Mouse (Mus musculus): Measurements from ENCODE around the gene Tmem82.
A peak's percentile ranks its signal among the peaks of the same experiment; 100 is the strongest.

The Tmem82 gene

GRCm38 (mm10) chr4:141618565-141619243, at the start of gene Tmem82:
TSS of gene Tmem82 (minus strand) at chr4:141618633.
- DNase-seq: peak; percentile 79 to 80

DNA sequence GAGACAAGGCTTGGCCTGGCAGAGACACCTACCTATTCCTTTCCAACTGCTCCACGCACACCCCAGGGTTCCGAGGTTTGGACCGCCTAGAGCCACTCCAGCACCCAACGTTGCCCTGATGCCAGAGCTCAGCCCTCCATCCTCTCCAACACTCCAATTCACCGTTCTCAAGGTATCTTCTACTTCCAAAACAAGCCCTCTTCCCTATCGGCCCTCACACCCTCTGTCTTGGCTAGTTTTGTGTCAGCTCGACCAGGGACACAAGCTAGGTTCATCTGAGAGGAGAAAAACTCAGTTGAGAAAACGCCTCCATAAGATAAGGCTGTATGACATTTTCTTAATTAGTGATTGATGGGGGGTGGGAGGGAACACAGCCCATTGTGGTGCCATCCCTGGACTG, 46.4 kb upstream of the Tmem82 start, which contains the start of gene Plekhm2:
TSS of gene Plekhm2 (minus strand) at position 101 of the 400 bp plus-strand sequence.
- DNase-seq: no peak

- peak; percentile 75 to 85 for DNase-seq
Observed at GRCm38 (mm10) chr4:141664011-141664745, 45.7 kb upstream of the Tmem82 start.

- DNase-seq: peak; percentile 51 to 56
Observed at GRCm38 (mm10) chr4:141663122-141663931, 44.9 kb upstream of the Tmem82 start.

GRCm38 (mm10) chr4:141660884-141661283, 42.5 kb upstream of the Tmem82 start:
- no peak for DNase-seq

DNA sequence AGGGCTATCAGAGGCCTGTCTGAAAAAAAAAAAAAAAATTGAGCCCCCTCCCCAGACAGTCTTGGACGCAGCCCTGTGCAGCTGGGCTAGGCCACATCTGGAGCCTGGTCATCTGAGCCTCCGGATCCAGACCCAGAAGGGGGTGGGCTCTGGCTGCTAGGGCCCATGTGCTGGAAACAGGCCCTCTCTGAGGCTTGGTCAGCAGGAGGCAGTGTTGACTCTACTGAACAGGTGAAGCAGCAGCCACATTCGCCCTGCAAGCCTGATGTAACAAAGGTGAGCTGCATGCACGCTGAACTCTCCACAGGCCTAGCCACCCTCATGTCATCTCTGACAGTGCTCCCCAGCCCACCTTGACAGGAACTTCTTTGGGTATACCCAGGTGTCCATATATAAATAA, 41.3 kb upstream of the Tmem82 start:
- no peak for DNase-seq

DNA sequence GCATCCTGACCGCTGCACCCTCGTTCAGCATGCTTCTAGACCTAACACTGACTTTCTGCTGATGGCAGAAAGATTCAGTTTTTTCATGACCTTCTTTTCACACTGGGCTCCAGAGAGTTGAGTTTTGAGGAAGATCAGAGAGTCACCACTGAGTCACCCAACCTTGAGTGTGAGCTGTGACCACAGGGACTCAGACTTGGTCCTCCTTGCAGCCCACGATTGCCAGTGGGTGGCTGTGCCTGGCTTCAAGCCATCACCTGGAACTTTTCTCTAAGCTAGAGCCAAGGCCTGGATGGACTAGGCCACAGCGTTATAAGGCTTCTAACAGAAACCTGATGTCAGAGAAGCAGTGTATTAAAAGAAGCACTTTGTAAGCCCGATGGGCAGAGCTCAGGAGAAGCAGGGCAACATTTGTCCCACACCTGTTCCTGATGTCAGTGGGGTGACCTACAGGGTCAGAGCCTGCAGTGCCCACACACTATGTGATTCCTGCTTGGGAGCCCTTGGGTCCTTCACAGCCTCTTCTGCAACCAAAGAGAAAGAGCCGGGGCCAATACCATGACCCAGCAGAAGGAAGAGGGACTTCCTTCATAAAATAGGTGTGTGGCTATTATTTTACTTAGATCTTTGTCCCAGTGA, 40.5 kb upstream of the Tmem82 start:
- peak in 1 of 2 experiments; percentile 39 for DNase-seq

GRCm38 (mm10) chr4:141656932-141657331, 38.5 kb upstream of the Tmem82 start:
- no peak for DNase-seq

DNA sequence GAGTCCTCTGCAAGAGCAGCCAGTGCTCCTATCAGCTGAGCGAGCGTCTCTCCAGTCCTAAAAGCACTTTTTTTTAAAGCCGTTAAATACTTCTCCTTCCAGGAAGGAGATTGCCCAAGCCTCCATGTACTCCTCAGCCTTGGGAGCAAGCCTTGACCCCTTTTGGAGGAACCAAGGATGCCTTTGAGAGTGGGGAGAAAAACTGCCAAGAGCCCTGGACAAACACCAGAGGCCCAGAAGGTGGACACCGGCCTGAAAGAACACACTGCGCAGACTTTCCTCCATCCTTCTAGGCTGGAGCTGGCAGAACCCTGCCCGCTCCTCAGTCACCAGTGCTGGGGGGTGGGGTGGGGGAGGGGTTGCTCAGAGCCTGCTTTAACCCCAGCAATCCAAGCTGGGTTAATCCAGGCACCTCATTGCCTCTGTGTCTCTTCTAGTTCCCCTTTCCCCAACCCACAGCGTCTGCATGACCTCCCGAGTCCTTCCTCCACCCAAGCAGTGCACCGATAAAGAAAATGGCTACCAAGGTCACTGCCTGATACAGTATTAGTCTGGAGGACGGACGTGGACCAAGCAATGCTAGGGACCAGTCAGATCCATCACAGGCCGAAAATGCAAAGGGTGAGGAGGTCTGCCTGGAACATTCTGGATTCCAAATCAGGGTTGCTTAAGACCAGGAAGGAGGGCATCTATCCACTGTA, 37.6 kb upstream of the Tmem82 start:
- DNase-seq: peak; percentile 61 to 71

- no peak for DNase-seq
Observed at GRCm38 (mm10) chr4:141654509-141654908, 36.1 kb upstream of the Tmem82 start.

DNA sequence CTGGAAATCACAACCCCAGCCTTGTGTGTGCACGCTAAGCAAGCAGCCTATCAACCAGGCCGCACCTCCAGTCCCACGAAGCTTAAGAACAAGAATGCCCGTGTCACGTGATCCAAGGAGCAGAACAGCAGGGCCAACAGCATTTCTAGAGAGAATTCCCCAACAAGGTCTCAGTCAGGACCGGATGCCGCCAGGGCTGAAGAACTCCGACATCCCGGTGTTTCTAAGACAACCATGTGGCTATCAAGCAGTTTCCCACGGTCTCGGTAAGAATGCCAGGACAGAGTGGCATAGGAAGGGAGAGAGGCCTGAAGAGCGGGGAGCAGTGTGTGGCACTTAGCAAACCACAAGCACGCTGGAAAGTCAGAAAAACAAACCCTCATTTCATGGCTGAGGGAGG, 35.4 kb upstream of the Tmem82 start:
- no peak for DNase-seq

- DNase-seq: no peak
Observed at GRCm38 (mm10) chr4:141653044-141653443, 34.6 kb upstream of the Tmem82 start.

GRCm38 (mm10) chr4:141651944-141652343, 33.5 kb upstream of the Tmem82 start:
- DNase-seq: no peak

DNA sequence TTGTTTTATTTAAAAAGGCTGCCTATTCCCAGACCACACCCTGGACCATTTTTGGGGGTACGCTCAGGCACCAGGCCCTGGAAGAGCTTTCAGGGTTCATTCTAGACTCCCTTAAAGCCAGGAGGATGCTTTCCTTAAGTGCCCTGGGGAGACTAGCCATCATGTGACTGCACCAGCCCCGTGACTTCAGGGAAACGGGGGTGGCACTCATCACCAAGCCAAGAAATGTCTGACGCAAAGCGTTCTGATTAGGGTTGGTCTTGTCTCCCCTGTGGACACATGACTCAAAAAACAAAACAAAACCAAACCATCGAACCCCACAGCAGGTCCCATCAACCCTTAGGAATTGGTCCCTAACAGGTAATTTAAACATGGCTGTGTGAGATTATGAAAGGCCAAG, 32.9 kb upstream of the Tmem82 start:
- no peak for DNase-seq

GRCm38 (mm10) chr4:141649244-141649643, 30.8 kb upstream of the Tmem82 start:
- peak in 1 of 2 experiments; percentile 46 for DNase-seq

DNA sequence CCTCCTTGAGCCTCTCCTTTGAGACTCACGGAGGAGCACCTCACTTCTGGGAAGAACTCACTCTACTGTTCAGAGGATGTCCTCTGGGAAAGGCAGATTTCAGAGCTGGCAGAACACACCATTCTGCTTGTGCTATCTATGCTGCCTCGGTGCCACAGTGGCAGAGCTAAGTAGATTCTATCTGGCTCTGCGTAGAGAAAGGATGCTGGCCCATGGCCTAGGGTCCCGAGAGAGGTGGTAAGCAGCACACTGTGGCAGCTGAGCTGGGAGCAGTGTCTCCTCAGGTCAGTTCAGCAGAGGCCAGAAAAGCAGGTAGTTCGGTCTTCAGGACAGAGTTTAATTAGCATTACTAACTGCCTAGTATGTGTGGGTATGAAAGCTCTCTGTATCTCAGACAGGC, 29.8 kb upstream of the Tmem82 start:
- DNase-seq: no peak

- no peak for DNase-seq
Observed at GRCm38 (mm10) chr4:141647187-141647586, 28.8 kb upstream of the Tmem82 start.

- no peak for DNase-seq
Observed at GRCm38 (mm10) chr4:141645988-141646387, 27.6 kb upstream of the Tmem82 start.

GRCm38 (mm10) chr4:141643118-141643855, 24.9 kb upstream of the Tmem82 start:
- peak; percentile 80 to 81 for DNase-seq

- DNase-seq: peak in 1 of 2 experiments; percentile 29
Observed at GRCm38 (mm10) chr4:141641961-141642811, 23.8 kb upstream of the Tmem82 start.

Measured in cerebellum, postnatal 14 days (tissue).